Mouse (Mus musculus): ENCODE results near the gene Gm13283. TPM values are rescaled to one million over a fixed set of nuclear protein-coding genes. Genes with fewer than 3 reads are reported as not detected.

Gm13283 gene
- total RNA-seq, 2 experiments from 2014 or later, result not detected

Other genes with a start within 250 kb of the Gm13283 start
- not detected for gene Ifnb1, start 237.3 kb upstream of the Gm13283 start, total RNA-seq (2021)
- gene Ifna15, start 201.9 kb upstream of the Gm13283 start, total RNA-seq (2021), result not detected
- gene Ifna14, start 188.3 kb upstream of the Gm13283 start, total RNA-seq (2021), result not detected
- gene Ifna9, start 167.7 kb upstream of the Gm13283 start, total RNA-seq (2021), result not detected
- not detected for gene Ifna12, start 156.7 kb upstream of the Gm13283 start, total RNA-seq (2021)
- not detected for gene C87499, start 125.7 kb upstream of the Gm13283 start, total RNA-seq (2021)
- gene Ifna13, start 115.7 kb upstream of the Gm13283 start, total RNA-seq (2021), result not detected
- not detected for gene Ifna16, start 83.2 kb upstream of the Gm13283 start, total RNA-seq (2021)
- gene Ifna2, start 76.2 kb upstream of the Gm13283 start, total RNA-seq (2021), result not detected
- gene Ifnab, start 68.8 kb upstream of the Gm13283 start, total RNA-seq (2021), result not detected
- gene Gm26566, start 38.3 kb upstream of the Gm13283 start, total RNA-seq (2021), result under 1 TPM in 1 of 2 experiments, not detected in 1; 0.98 TPM
- 10 to 100 TPM; 81.9 to 94.2 TPM for gene Klhl9, start 37.7 kb upstream of the Gm13283 start, total RNA-seq (2021)
- not detected for gene Gm13271, start 5.3 kb upstream of the Gm13283 start, total RNA-seq (2021)
- not detected for gene Gm13290, start 13.7 kb downstream of the Gm13283 start, total RNA-seq (2021)
- gene Gm13289, start 16.8 kb downstream of the Gm13283 start, total RNA-seq (2021), result not detected
- gene Gm13272, start 19.7 kb downstream of the Gm13283 start, total RNA-seq (2021), result not detected
- not detected for gene Ifnz, start 22.0 kb downstream of the Gm13283 start, total RNA-seq (2021)
- gene Gm13276, start 25.6 kb downstream of the Gm13283 start, total RNA-seq (2021), result not detected
- not detected for gene Gm13277, start 28.5 kb downstream of the Gm13283 start, total RNA-seq (2021)
- not detected for gene Gm13278, start 31.4 kb downstream of the Gm13283 start, total RNA-seq (2021)
- not detected for gene Gm13275, start 34.4 kb downstream of the Gm13283 start, total RNA-seq (2021)
- gene Gm13279, start 37.3 kb downstream of the Gm13283 start, total RNA-seq (2021), result not detected
- gene Gm13285, start 39.5 kb downstream of the Gm13283 start, total RNA-seq (2021), result under 1 TPM; 0.37 to 0.54 TPM
- not detected for gene Gm13287, start 43.1 kb downstream of the Gm13283 start, total RNA-seq (2021)
- gene Gm13288, start 45.4 kb downstream of the Gm13283 start, total RNA-seq (2021), result not detected
- not detected for gene Ifna7, start 56.1 kb downstream of the Gm13283 start, total RNA-seq (2021)
- not detected for gene Ifna11, start 59.8 kb downstream of the Gm13283 start, total RNA-seq (2021)
- gene Ifna6, start 67.3 kb downstream of the Gm13283 start, total RNA-seq (2021), result not detected
- gene Ifna5, start 75.4 kb downstream of the Gm13283 start, total RNA-seq (2021), result not detected
- gene Ifna4, start 81.7 kb downstream of the Gm13283 start, total RNA-seq (2021), result not detected
- gene Ifna1, start 90.0 kb downstream of the Gm13283 start, total RNA-seq (2021), result not detected
- gene Ifne, start 120.1 kb downstream of the Gm13283 start, total RNA-seq (2021), result not detected

Measured in gastrocnemius, postnatal 4 days (tissue).